24 mouse cellular contexts compared by ENCODE assay signal in genomic region chr12:112255223-112255622, GRCm38 (mm10).
A peak's percentile ranks its signal among the peaks of the same experiment; 100 is the strongest.
DNase-seq lines count a peak whose midpoint lies in the region; ATAC-seq and TF ChIP-seq lines count a peak whose summit lies in the region.
"Had no signal": no experiment of that assay in that cellular context is flagged by ENCODE, and none has a peak within 500 bp of the region (broad histone marks: within the 10 kb centered on the region; RNA-seq: fewer than 3 reads in every experiment).

No protein-coding gene starts in this region.

- TF ChIP-seq CTCF in cerebellum, adult 2 months (IDR thresholded peaks at IDR 0.05; ENCODE audit: borderline replicate concordance, insufficient read depth, low read depth, low read length) = no peak

- no peaks in the 10 kb centered on the region for H3K4me1 ChIP-seq in cerebellum, adult 2 months (ENCODE audit: control insufficient read depth, insufficient read depth, low read length)
- H3K4me1 ChIP-seq: heart, embryonic 15.5 days; stomach, embryonic 15.5 days had no signal

- peaks cover 2% of the 10 kb centered on the region; the same call in 1 of the 2 replicates for H3K27me3 ChIP-seq in cerebellum, adult 2 months (ENCODE audit: control insufficient read depth, insufficient read depth, low read length)
- H3K27me3 ChIP-seq: intestine, embryonic 15.5 days; stomach, embryonic 15.5 days had no signal

- WGBS in cerebellum, adult 2 months = 60% methylated on average over 12 of the region's 12 CpGs

- peak; percentile 34 for DNase-seq in gastrocnemius, postnatal 10 days
- DNase-seq in gastrocnemius, postnatal 4 days (ENCODE audit: low spot score in 2 of 2) = no peak
- DNase-seq in right cerebral cortex, adult 18-20 months = peak; percentile 13
- DNase-seq in right cerebral cortex, postnatal 4 days = no peak
- peak; percentile 53 for DNase-seq in adrenal gland, adult 8-10 months
- no peak for DNase-seq in cerebellum, adult 2 months
- no peak for DNase-seq in embryo, embryonic 9.5 days (ENCODE audit: extremely low spot score)
- DNase-seq: cerebellum, adult 11 months; cerebellum, postnatal 14 days; gastrocnemius, postnatal 14 days; kidney, adult 9 months; layer of hippocampus, adult 9-11 months; lung, adult 18-20 months; right cerebral cortex, postnatal 25 days; thymus, adult 18-20 months had no signal

- no peak for TF ChIP-seq POLR2A in cerebellum, adult 2 months (IDR thresholded peaks at IDR 0.05; ENCODE audit: borderline replicate concordance, insufficient read depth, low read length)

- ATAC-seq in megakaryocyte-erythroid progenitor cell, adult 5-6 weeks (replicated peaks; ENCODE audit: low FRiP score, low TSS enrichment, poor library complexity, severe bottlenecking) = no peak
- ATAC-seq: activated CD4-positive, CD25-positive, alpha-beta regulatory T cell, adult 4 months; intestine, embryonic 15.5 days; midbrain, embryonic 16.5 days had no signal

- H3K4me3 ChIP-seq in cerebellum, adult 2 months (replicated peaks; ENCODE audit: insufficient read depth, low read depth, low read length) = no peak overlapping the region
- H3K4me3 ChIP-seq: forebrain, embryonic 10.5 days; heart, embryonic 15.5 days; hindbrain, embryonic 13.5 days; intestine, embryonic 15.5 days; left cerebral cortex, adult 2 months; stomach, embryonic 15.5 days had no signal

- H3K27ac ChIP-seq in cerebellum, adult 2 months (ENCODE audit: insufficient read depth, low read length) = no peak overlapping the region
- H3K27ac ChIP-seq: forebrain, embryonic 10.5 days; heart, embryonic 15.5 days; hindbrain, embryonic 13.5 days; intestine, embryonic 15.5 days; left cerebral cortex, adult 2 months; stomach, embryonic 15.5 days had no signal

Comparison
In these comparisons a context has a peak if more than half of its experiments do, and no peak if none do; other contexts are left out.
1. DNase-seq: peak in gastrocnemius, postnatal 10 days (single experiment), right cerebral cortex, adult 18-20 months (single experiment) and adrenal gland, adult 8-10 months (single experiment); none in gastrocnemius, postnatal 4 days (0 of 2), right cerebral cortex, postnatal 4 days (single experiment), cerebellum, adult 2 months (0 of 2) and embryo, embryonic 9.5 days (single experiment).